Mouse (Mus musculus) bone marrow, adult 2 months (tissue): Measurements from ENCODE around the gene Samt3. TPM values are rescaled to one million over a fixed set of nuclear protein-coding genes. Genes with fewer than 3 reads are reported as not detected.

Source experiments
- H3K27ac ChIP-seq: fragments of 200-500 bp; 2 replicates; pipeline ENCODE4 v1.5.1; 2012; ENCODE audit warnings: low read depth, mild to moderate bottlenecking, control low read depth, inconsistent platforms, low read length; ENCODE audit not compliant: control insufficient read depth, poor library complexity, insufficient read depth
- H3K4me1 ChIP-seq: fragments of 200-500 bp; 2 replicates; pipeline ENCODE4 v1.6.1; 2011; ENCODE audit warnings: low read length; ENCODE audit not compliant: control insufficient read depth, insufficient read depth
- H3K4me3 ChIP-seq: fragments of 200-500 bp; replicated peaks from 2 replicates; pipeline ENCODE3; 2011; ENCODE audit warnings: mild to moderate bottlenecking, low read depth, low read length, control low read depth; ENCODE audit not compliant: control insufficient read depth
- CTCF ChIP-seq: fragments of 200-500 bp; IDR thresholded peaks from 2 replicates; pipeline ENCODE4 v1.5.1; 2011; ENCODE audit warnings: low read length, control low read depth; ENCODE audit not compliant: control insufficient read depth, insufficient read depth
- POLR2A ChIP-seq: fragments of 200-500 bp; IDR thresholded peaks from 2 replicates; pipeline ENCODE4 v1.6.1; 2011; ENCODE audit warnings: low read depth, mild to moderate bottlenecking, control low read depth, low read length, borderline replicate concordance; ENCODE audit not compliant: control insufficient read depth
- WGBS: fragments of 180-500 bp; shearing (Covaris S2); methylation state at CpG from one replicate; pipeline ENCODE4 v1.1.7; 2018; 5-methylcytosine and 5-hydroxymethylcytosine counted together
- polyA plus RNA-seq: library from polyadenylated mRNA; stranded (reverse); fragments of >200 nt; gene quantifications from 2 replicates; pipeline ENCODE4 v1.2.4, GENCODE M21; 2011; ENCODE audit warnings: low replicate concordance; ENCODE audit not compliant: missing spikeins, insufficient read depth, insufficient read length

The Samt3 gene
- polyA plus RNA-seq = not detected in 2 replicates

DNA sequence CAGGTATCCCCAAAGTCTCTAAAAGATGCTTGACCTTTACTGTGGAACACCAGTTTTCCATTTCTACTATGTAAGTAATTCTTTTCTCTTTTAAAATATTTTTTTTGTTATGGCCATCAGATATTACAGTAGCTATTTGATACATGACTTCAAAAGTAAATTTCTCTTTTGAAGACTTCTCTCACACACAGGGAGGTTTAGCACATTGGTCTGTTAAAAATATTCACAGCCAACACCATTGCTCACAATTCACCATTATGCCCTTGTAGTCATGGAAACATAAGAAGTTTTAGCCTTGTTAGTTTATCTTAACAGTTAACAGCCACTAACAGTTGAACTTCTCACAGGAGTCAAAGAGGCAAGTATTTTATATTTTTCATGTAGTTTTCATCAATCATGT, at the start of gene Samt3:
Gene Samt3 (plus strand): TSS at position 301 of the 400 bp plus-strand sequence.
- TF ChIP-seq POLR2A = no peak
- no peak for TF ChIP-seq CTCF
- Histone ChIP-seq H3K4me3 (no peak within 1 kb of the TSS), H3K27ac (no peak within 1 kb of the TSS), H3K4me1 (no peaks in the 10 kb centered on the region)

DNA sequence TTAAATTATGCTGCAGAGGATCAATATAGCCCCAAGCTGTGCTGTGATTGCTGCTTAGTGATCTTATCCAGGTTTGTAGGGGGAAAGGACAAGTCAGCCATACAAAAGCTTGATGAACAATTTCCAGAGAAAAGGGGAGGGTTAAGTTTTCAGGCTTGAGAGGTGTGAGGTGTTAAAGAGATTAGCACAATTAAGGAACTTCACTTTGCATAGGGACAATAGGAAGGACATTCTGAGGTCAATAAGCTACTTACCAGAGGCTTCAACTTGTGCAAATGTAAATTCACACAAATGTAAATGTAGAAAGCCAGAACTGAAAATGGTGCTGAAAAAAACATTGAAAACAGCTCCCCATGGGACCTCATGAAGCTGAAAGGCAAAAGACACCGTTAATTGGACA, 27.4 kb upstream of the Samt3 start:
- 29% methylated on average over 1 of the region's 1 CpGs for WGBS
- no peak overlapping the region for H3K27ac ChIP-seq
- no peak overlapping the region for H3K4me3 ChIP-seq
- no peaks in the 10 kb centered on the region for H3K4me1 ChIP-seq
- no peak for TF ChIP-seq POLR2A
- TF ChIP-seq CTCF = no peak

DNA sequence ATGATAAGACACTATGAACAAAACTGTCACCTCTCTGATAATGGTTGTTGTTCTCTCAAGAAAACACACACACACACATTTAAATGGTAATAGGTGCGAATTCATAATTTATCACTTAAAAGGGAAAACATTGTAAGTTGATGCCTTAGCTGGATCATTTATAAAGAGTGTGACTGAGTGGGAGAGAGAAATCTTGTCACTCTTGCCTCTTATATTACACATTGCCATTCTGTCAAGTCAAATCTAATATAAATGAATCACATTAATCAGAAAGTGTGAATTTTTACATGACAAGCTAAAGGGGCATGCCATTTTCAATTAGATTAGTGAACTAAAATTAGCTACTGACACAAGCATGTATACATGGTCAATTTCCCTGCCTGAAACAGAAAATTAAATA, 44.7 kb downstream of the Samt3 start:
- no peak overlapping the region for H3K27ac ChIP-seq
- H3K4me1 ChIP-seq = no peaks in the 10 kb centered on the region
- TF ChIP-seq POLR2A (no peak), CTCF (no peak)
- H3K4me3 ChIP-seq = no peak overlapping the region
- WGBS = 79% methylated on average over 1 of the region's 1 CpGs

Other genes with a start within 250 kb of the Samt3 start
- 0.77 and 3.9 TPM in 2 replicates for gene 5430427O19Rik, start 173.8 kb upstream of the Samt3 start, polyA plus RNA-seq
- gene Nr0b1, start 147.6 kb downstream of the Samt3 start, polyA plus RNA-seq = 7.5 TPM in 1 of 2 replicates, not detected in the other